Mouse (Mus musculus): ENCODE measurements around the gene Rpl19. TPM values are rescaled to one million over a fixed set of nuclear protein-coding genes. Genes with fewer than 3 reads are reported as not detected.

Gene Rpl19
- polyA plus RNA-seq, 1 experiment from 2014 or later: 694 TPM

GRCm38 (mm10) chr11:97986738-97987465, 39.6 kb upstream of the Rpl19 start:
- H3K4me2 ChIP-seq (replicated peaks): peak overlapping the region; percentile 85
- H3K4me1 ChIP-seq (replicated peaks; ENCODE audit: control insufficient read depth, insufficient read depth, low read length): peaks cover 14% of the 10 kb centered on the region
- no peak for ATAC-seq (ENCODE audit: low FRiP score)
- peaks cover 28% of the 10 kb centered on the region for H3K27me3 ChIP-seq (ENCODE audit: control insufficient read depth, insufficient read depth, low read length)
- H3K9me3 ChIP-seq (ENCODE audit: control insufficient read depth, low read length): no peaks in the 10 kb centered on the region
- WGBS: 33% methylated on average over 15 of the region's 17 CpGs
- peak overlapping the region; percentile 82 for H3K4me3 ChIP-seq (replicated peaks; ENCODE audit: low read length)
- H3K36me3 ChIP-seq (replicated peaks; ENCODE audit: control insufficient read depth, insufficient read depth): no peaks in the 10 kb centered on the region
- H3K27ac ChIP-seq: no peak overlapping the region
- no peak for DNase-seq (ENCODE audit: low spot score)
- peak overlapping the region; percentile 58; the same call in 1 of the 2 replicates for H3K9ac ChIP-seq

DNA sequence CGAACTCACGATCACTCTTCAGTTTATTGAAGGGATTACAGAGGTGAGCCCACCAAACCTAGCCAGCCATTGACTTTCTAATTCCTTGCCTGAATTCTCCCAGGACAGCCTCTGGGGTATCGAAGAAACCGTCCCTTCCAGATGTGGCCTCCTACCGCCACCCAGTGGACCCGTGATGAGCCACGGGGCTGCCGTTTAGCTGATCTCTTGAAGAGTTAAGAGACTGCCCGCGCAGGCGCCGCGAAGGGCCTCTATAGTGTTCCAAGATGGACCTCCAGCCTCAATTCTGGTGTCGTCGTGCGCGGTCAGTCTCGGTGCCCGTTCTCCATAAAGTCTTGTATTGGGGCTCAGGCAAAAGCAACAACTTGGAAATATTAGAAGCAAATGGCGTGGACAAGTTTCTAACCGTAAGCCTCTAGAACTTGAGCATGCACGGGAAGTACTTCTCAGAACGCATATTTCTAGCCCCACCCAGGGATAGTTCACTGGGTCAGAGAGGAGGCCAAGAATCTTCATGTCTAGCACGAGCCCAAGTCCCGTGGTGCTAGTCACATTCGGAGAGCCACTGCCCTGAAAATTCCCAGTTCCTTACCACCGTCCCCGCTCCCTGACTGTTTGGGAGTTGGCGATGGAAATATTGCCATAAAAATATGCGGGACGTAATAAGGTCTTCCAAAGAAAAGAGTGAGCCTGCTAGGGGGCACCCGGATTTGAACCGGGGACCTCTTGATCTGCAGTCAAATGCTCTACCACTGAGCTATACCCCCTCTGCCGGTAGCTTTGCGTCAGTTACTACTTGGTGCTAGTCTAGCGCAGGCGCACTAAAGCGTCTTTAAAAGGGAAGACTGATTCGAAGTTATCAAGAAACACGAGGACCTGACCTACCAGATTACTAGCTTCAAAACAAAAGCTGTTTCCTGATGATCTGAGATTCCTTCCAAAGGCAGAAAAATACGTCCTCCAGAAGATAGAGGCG, 38.7 kb upstream of the Rpl19 start:
- H3K27me3 ChIP-seq (ENCODE audit: control insufficient read depth, insufficient read depth, low read length): peaks cover 28% of the 10 kb centered on the region

DNA sequence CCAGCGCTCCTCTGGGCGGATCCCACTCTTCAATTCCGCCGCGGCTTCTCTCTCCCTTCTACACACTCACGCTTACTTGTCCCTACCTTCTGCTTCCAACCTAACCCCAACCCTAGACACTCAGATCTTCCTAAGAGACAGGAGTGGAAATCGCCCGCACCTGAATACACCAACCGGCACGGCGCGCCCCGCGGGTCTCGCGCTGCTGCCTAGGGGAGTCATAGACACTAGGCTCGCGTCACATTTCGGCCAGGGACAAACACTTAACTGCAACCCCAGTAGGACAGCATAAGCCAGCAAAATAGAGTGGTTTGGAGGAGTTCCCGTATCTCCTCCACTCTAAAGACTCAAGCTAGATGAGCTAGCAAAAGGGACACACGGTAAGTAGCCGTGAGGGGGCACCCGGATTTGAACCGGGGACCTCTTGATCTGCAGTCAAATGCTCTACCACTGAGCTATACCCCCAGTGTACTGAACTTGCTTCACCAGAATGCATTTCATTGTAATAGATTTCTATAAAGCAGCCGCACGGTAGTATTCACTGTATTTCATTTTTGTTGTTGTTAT, 37.9 kb upstream of the Rpl19 start:
- peak overlapping the region; percentile 85 for H3K4me2 ChIP-seq (replicated peaks)
- peak overlapping the region; percentile 82 for H3K4me3 ChIP-seq (replicated peaks; ENCODE audit: low read length)
- no peaks in the 10 kb centered on the region for H3K9me3 ChIP-seq (ENCODE audit: control insufficient read depth, low read length)
- ATAC-seq (ENCODE audit: low FRiP score) (peak; percentile 87), DNase-seq (ENCODE audit: low spot score) (peak; percentile 99)
- peak overlapping the region; percentile 70 for H3K9ac ChIP-seq
- H3K27me3 ChIP-seq (ENCODE audit: control insufficient read depth, insufficient read depth, low read length): peaks cover 28% of the 10 kb centered on the region
- WGBS: under 1% methylated on average over 26 of the region's 26 CpGs
- peaks cover 14% of the 10 kb centered on the region for H3K4me1 ChIP-seq (replicated peaks; ENCODE audit: control insufficient read depth, insufficient read depth, low read length)
- peak overlapping the region; percentile 83 for H3K27ac ChIP-seq
- no peaks in the 10 kb centered on the region for H3K36me3 ChIP-seq (replicated peaks; ENCODE audit: control insufficient read depth, insufficient read depth)

More for the DNA sequence above, 38.7 kb upstream of the Rpl19 start:
- ATAC-seq (ENCODE audit: low FRiP score): peak; percentile 74
- Histone ChIP-seq H3K4me2 (replicated peaks) (peak overlapping the region; percentile 85), H3K4me1 (replicated peaks; ENCODE audit: control insufficient read depth, insufficient read depth, low read length) (peaks cover 14% of the 10 kb centered on the region), H3K9ac (peak overlapping the region; percentile 70), H3K4me3 (replicated peaks; ENCODE audit: low read length) (peak overlapping the region; percentile 82), H3K27ac (peak overlapping the region; percentile 83), H3K36me3 (replicated peaks; ENCODE audit: control insufficient read depth, insufficient read depth) (no peaks in the 10 kb centered on the region), H3K9me3 (ENCODE audit: control insufficient read depth, low read length) (no peaks in the 10 kb centered on the region)
- under 1% methylated on average over 42 of the region's 42 CpGs for WGBS
- DNase-seq (ENCODE audit: low spot score): peak; percentile 100

DNA sequence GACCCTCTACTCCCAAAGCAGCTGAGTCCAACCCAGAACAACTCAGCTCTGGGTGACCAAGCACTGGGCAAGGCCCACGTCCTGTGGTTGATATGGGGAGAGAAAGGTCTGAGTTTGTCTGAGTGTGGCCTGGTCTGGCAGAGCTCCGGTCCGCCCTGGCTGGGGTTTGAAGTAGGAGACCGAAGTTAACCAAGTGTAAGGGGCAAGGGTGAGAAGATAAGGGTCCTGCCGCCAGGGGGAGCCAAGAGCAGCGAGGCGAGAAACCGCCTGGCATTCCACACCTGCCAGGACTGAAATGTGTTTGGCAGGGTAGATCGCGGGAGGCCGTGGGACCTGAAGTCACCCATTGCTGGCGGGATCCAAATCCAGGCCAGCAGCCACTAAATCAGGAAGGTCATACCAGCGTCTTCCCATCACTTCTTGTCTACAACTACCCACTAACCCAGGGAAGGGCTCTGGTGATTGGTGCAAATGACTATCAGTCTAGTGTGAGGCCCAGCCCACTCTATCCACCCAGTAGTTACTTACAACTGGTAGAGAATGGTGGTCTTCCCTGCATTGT, 31.9 kb upstream of the Rpl19 start:
- 0 out of 2 replicates have a peak, but pooled peaks cover 10% of the 10 kb centered on the region for H3K27me3 ChIP-seq (ENCODE audit: control insufficient read depth, insufficient read depth, low read length)
- 4% methylated on average over 13 of the region's 13 CpGs for WGBS
- DNase-seq (ENCODE audit: low spot score): no peak
- ATAC-seq (ENCODE audit: low FRiP score): peak; percentile 61; the same call in 1 of the 2 replicates
- H3K36me3 ChIP-seq (replicated peaks; ENCODE audit: control insufficient read depth, insufficient read depth): no peaks in the 10 kb centered on the region
- H3K9ac ChIP-seq: 0 out of 2 replicates have a peak overlapping the region, but pooled peaks have one; percentile 48
- H3K4me1 ChIP-seq (replicated peaks; ENCODE audit: control insufficient read depth, insufficient read depth, low read length): peaks cover 25% of the 10 kb centered on the region
- peak overlapping the region; percentile 28 for H3K4me3 ChIP-seq (replicated peaks; ENCODE audit: low read length)
- H3K9me3 ChIP-seq (ENCODE audit: control insufficient read depth, low read length): no peaks in the 10 kb centered on the region
- peak overlapping the region; percentile 63 for H3K4me2 ChIP-seq (replicated peaks)
- H3K27ac ChIP-seq: no peak overlapping the region

- DNase-seq (ENCODE audit: low spot score) (no peak), ATAC-seq (ENCODE audit: low FRiP score) (peak; percentile 36; the same call in 1 of the 2 replicates)
- H3K4me1 ChIP-seq (replicated peaks; ENCODE audit: control insufficient read depth, insufficient read depth, low read length): peaks cover 14% of the 10 kb centered on the region
- no peaks in the 10 kb centered on the region for H3K9me3 ChIP-seq (ENCODE audit: control insufficient read depth, low read length)
- H3K9ac ChIP-seq: peak within 1 kb of the TSS; percentile 48
- H3K4me2 ChIP-seq (replicated peaks): peak within 1 kb of the TSS; percentile 63
- 0 out of 2 replicates have a peak, but pooled peaks cover 10% of the 10 kb centered on the region for H3K27me3 ChIP-seq (ENCODE audit: control insufficient read depth, insufficient read depth, low read length)
- WGBS: under 1% methylated on average over 24 of the region's 26 CpGs
- H3K4me3 ChIP-seq (replicated peaks; ENCODE audit: low read length): peak within 1 kb of the TSS; percentile 28
- no peak within 1 kb of the TSS for H3K27ac ChIP-seq
- no peaks in the 10 kb centered on the region for H3K36me3 ChIP-seq (replicated peaks; ENCODE audit: control insufficient read depth, insufficient read depth)
These were observed 30.8 kb upstream of the Rpl19 start, which contains the start of gene Arl5c for GRCm38 (mm10) chr11:97995564-97996288. TSS of gene Arl5c (minus strand) at chr11:97996181.

GRCm38 (mm10) chr11:97996691-97997090, 29.8 kb upstream of the Rpl19 start:
- H3K36me3 ChIP-seq (replicated peaks; ENCODE audit: control insufficient read depth, insufficient read depth): 0 out of 2 replicates have a peak, but pooled peaks cover 1% of the 10 kb centered on the region
- 0 out of 2 replicates have a peak, but pooled peaks cover 10% of the 10 kb centered on the region for H3K27me3 ChIP-seq (ENCODE audit: control insufficient read depth, insufficient read depth, low read length)
- ATAC-seq (ENCODE audit: low FRiP score) (no peak), DNase-seq (ENCODE audit: low spot score) (no peak)
- WGBS: 75% methylated on average over 1 of the region's 1 CpGs
- no peak overlapping the region for H3K9ac ChIP-seq
- peaks cover 14% of the 10 kb centered on the region for H3K4me1 ChIP-seq (replicated peaks; ENCODE audit: control insufficient read depth, insufficient read depth, low read length)
- H3K9me3 ChIP-seq (ENCODE audit: control insufficient read depth, low read length): no peaks in the 10 kb centered on the region
- no peak overlapping the region for H3K27ac ChIP-seq
- no peak overlapping the region for H3K4me2 ChIP-seq (replicated peaks)
- no peak overlapping the region for H3K4me3 ChIP-seq (replicated peaks; ENCODE audit: low read length)

- Histone ChIP-seq H3K9me3 (ENCODE audit: control insufficient read depth, low read length) (no peaks in the 10 kb centered on the region), H3K36me3 (replicated peaks; ENCODE audit: control insufficient read depth, insufficient read depth) (peaks cover 8% of the 10 kb centered on the region), H3K4me2 (replicated peaks) (no peak overlapping the region), H3K4me3 (replicated peaks; ENCODE audit: low read length) (no peak overlapping the region), H3K27ac (no peak overlapping the region), H3K9ac (no peak overlapping the region), H3K27me3 (ENCODE audit: control insufficient read depth, insufficient read depth, low read length) (0 out of 2 replicates have a peak, but pooled peaks cover 10% of the 10 kb centered on the region), H3K4me1 (replicated peaks; ENCODE audit: control insufficient read depth, insufficient read depth, low read length) (peaks cover 14% of the 10 kb centered on the region)
- DNase-seq (ENCODE audit: low spot score) (no peak), ATAC-seq (ENCODE audit: low FRiP score) (no peak)
- WGBS: 73% methylated on average over 8 of the region's 8 CpGs
These were observed 29.0 kb upstream of the Rpl19 start for GRCm38 (mm10) chr11:97997387-97997960.
